Mouse (Mus musculus) midbrain, embryonic 13.5 days (tissue): ENCODE measurements around the gene Usp24. TPM values are rescaled to one million over a fixed set of nuclear protein-coding genes. Genes with fewer than 3 reads are reported as not detected.

Experiments used
- ATAC-seq: fragments of 200-750 bp; cut with Nextera tagmentation; 2 replicates; pipeline ENCODE4 v1.8.0; 2017; ENCODE audit warnings: mild to moderate bottlenecking, moderate TSS enrichment, moderate library complexity
- H3K27ac ChIP-seq: fragments of 300-500 bp; sonication (generic); 2 replicates; pipeline ENCODE4 v1.5.1; 2015; ENCODE audit warnings: inconsistent platforms, mild to moderate bottlenecking, moderate library complexity
- H3K27me3 ChIP-seq: fragments of 300-500 bp; sonication (generic); 2 replicates; pipeline ENCODE4 v1.6.1; 2015; ENCODE audit warnings: mild to moderate bottlenecking, inconsistent platforms
- H3K36me3 ChIP-seq: fragments of 300-500 bp; sonication (generic); 2 replicates; pipeline ENCODE4 v1.6.1; 2015; ENCODE audit warnings: mild to moderate bottlenecking, inconsistent platforms
- H3K4me1 ChIP-seq: fragments of 300-500 bp; sonication (generic); replicated peaks from 2 replicates; pipeline ENCODE4 v1.6.1; 2015; ENCODE audit warnings: inconsistent platforms
- H3K4me2 ChIP-seq: fragments of 300-500 bp; sonication (generic); replicated peaks from 2 replicates; pipeline ENCODE4 v1.6.1; 2015; ENCODE audit warnings: moderate library complexity, mild to moderate bottlenecking, inconsistent platforms
- H3K4me3 ChIP-seq: fragments of 300-500 bp; sonication (generic); replicated peaks from 2 replicates; pipeline ENCODE4 v1.5.1; 2015; ENCODE audit warnings: mild to moderate bottlenecking, inconsistent platforms
- H3K9ac ChIP-seq: fragments of 300-500 bp; sonication (generic); replicated peaks from 2 replicates; pipeline ENCODE4 v1.6.1; 2015; ENCODE audit warnings: mild to moderate bottlenecking, inconsistent platforms
- H3K9me3 ChIP-seq: fragments of 300-500 bp; sonication (generic); 2 replicates; pipeline ENCODE4 v1.6.1; 2016; ENCODE audit warnings: mild to moderate bottlenecking, inconsistent platforms
- WGBS: fragments of 180-500 bp; shearing (Covaris S2); methylation state at CpG from one replicate; pipeline ENCODE4 v1.1.7; 2015; 5-methylcytosine and 5-hydroxymethylcytosine counted together
- polyA plus RNA-seq: library from polyadenylated mRNA; unstranded; fragments of >200 nt; fragmentation: Nextera tagmentation; extraction: Ambion mirVana; gene quantifications from 2 replicates; pipeline ENCODE4 v1.2.1, GENCODE M21; 2015

The Usp24 gene
- polyA plus RNA-seq, 1 experiment from 2014 or later: 9.1 TPM

- H3K4me1 ChIP-seq: no peaks in the 10 kb centered on the region
- peaks cover 70% of the 10 kb centered on the region for H3K36me3 ChIP-seq
- no peak overlapping the region for H3K4me3 ChIP-seq
- no peaks in the 10 kb centered on the region for H3K9me3 ChIP-seq
- no peak overlapping the region for H3K4me2 ChIP-seq
- WGBS: 93% methylated on average over 5 of the region's 5 CpGs
- H3K27me3 ChIP-seq: no peaks in the 10 kb centered on the region
- no peak for ATAC-seq
- no peak overlapping the region for H3K27ac ChIP-seq
- no peak overlapping the region for H3K9ac ChIP-seq
Observed at GRCm38 (mm10) chr4:106381131-106381530, 65.1 kb downstream of the Usp24 start.

- H3K27me3 ChIP-seq: no peaks in the 10 kb centered on the region
- peaks cover 72% of the 10 kb centered on the region for H3K36me3 ChIP-seq
- 70% methylated on average over 3 of the region's 3 CpGs for WGBS
- no peak overlapping the region for H3K9ac ChIP-seq
- ATAC-seq: no peak
- no peak overlapping the region for H3K4me2 ChIP-seq
- 0 out of 2 replicates have a peak overlapping the region, but pooled peaks have one; percentile 21 for H3K27ac ChIP-seq
- H3K4me1 ChIP-seq: no peaks in the 10 kb centered on the region
- no peak overlapping the region for H3K4me3 ChIP-seq
- H3K9me3 ChIP-seq: no peaks in the 10 kb centered on the region
Observed at GRCm38 (mm10) chr4:106389908-106390307, 73.9 kb downstream of the Usp24 start.

DNA sequence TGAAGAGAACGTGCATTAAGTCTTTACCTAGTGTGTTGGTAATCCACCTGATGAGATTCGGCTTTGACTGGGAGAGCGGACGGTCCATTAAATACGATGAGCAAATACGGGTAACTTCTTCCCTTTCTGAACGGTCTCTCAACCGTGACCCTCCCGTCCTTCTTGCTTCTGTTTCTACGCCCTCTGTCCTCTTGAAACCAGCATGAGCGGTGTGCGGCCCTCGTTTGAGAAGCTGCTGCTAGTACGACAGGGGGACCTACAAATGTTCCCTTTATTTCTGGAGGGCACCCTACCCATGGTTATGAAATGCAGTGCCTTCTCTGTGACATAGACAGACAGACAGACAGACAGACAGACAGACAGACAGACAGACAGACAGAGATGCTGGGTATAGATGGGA lies 93.6 kb downstream of the Usp24 start:
- Histone ChIP-seq H3K9me3 (no peaks in the 10 kb centered on the region), H3K4me1 (no peaks in the 10 kb centered on the region), H3K36me3 (peaks cover 75% of the 10 kb centered on the region), H3K27ac (no peak overlapping the region), H3K4me2 (no peak overlapping the region), H3K4me3 (no peak overlapping the region), H3K27me3 (no peaks in the 10 kb centered on the region), H3K9ac (no peak overlapping the region)
- WGBS: 72% methylated on average over 14 of the region's 14 CpGs
- ATAC-seq: no peak

- Histone ChIP-seq H3K4me3 (no peak overlapping the region), H3K27ac (no peak overlapping the region), H3K4me1 (no peaks in the 10 kb centered on the region), H3K36me3 (peaks cover 69% of the 10 kb centered on the region), H3K9ac (no peak overlapping the region), H3K27me3 (no peaks in the 10 kb centered on the region), H3K9me3 (no peaks in the 10 kb centered on the region), H3K4me2 (no peak overlapping the region)
- 89% methylated on average over 3 of the region's 3 CpGs for WGBS
- ATAC-seq: no peak
Observed at GRCm38 (mm10) chr4:106419256-106419655, 103.2 kb downstream of the Usp24 start.

- H3K27ac ChIP-seq: no peak overlapping the region
- H3K9ac ChIP-seq: no peak overlapping the region
- H3K27me3 ChIP-seq: no peaks in the 10 kb centered on the region
- no peak overlapping the region for H3K4me2 ChIP-seq
- no peak for ATAC-seq
- H3K4me3 ChIP-seq: no peak overlapping the region
- no peaks in the 10 kb centered on the region for H3K4me1 ChIP-seq
- WGBS: 87% methylated on average over 6 of the region's 6 CpGs
- H3K9me3 ChIP-seq: no peaks in the 10 kb centered on the region
- H3K36me3 ChIP-seq: peaks cover 73% of the 10 kb centered on the region
Observed at GRCm38 (mm10) chr4:106419791-106420190, 103.8 kb downstream of the Usp24 start.

DNA sequence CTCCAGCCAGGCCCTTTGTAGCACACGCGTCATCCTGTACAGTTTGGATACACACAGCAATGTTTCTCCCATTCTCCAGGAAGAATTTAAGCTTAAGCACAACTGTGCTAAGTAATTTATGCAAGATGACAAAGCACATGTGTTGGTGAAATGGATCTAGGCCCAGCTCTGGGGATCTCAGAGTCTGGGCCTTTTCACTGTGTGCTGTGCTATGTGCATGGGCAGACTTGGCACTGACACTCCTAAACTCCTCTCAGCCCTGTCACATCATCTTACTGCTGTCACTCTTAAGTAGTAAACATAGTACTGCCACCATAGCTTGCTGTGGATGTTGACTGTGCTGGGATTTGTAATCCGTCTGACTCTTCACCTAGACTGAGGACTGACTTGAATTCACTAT lies 106.6 kb downstream of the Usp24 start:
- H3K4me2 ChIP-seq: no peak overlapping the region

DNA sequence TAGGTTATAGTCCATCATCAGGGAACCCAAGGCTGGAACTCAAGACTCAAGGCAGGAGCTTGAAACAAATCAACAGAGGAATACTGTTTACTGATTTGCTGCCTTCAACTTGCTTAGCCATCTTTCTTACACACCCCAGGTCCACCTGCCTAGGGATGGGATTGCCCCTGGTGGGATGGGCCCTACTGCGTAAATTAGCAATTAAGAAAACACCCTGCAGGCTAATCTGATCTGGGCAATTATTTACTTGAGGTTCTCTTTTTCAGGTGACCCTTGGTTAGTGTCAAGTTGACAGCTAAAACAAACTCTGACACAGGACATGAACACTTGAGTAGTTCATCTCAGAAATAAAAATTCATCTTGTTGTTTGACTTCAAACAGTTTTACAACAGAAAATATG lies 108.5 kb downstream of the Usp24 start:
- Histone ChIP-seq H3K9me3 (no peaks in the 10 kb centered on the region), H3K4me3 (no peak overlapping the region), H3K27me3 (no peaks in the 10 kb centered on the region), H3K9ac (no peak overlapping the region), H3K27ac (no peak overlapping the region), H3K4me2 (no peak overlapping the region), H3K4me1 (no peaks in the 10 kb centered on the region), H3K36me3 (peaks cover 73% of the 10 kb centered on the region)
- no peak for ATAC-seq
- WGBS: 93% methylated on average over 1 of the region's 1 CpGs

More for the DNA sequence above, 106.6 kb downstream of the Usp24 start:
- Histone ChIP-seq H3K36me3 (peaks cover 77% of the 10 kb centered on the region), H3K4me3 (no peak overlapping the region), H3K9me3 (no peaks in the 10 kb centered on the region), H3K27me3 (no peaks in the 10 kb centered on the region), H3K27ac (no peak overlapping the region), H3K4me1 (no peaks in the 10 kb centered on the region), H3K9ac (no peak overlapping the region)
- 97% methylated on average over 3 of the region's 3 CpGs for WGBS
- ATAC-seq: no peak

- ATAC-seq: no peak
- 73% methylated on average over 5 of the region's 5 CpGs for WGBS
- no peaks in the 10 kb centered on the region for H3K27me3 ChIP-seq
- H3K27ac ChIP-seq: no peak overlapping the region
- no peaks in the 10 kb centered on the region for H3K4me1 ChIP-seq
- no peak overlapping the region for H3K4me3 ChIP-seq
- no peaks in the 10 kb centered on the region for H3K9me3 ChIP-seq
- H3K36me3 ChIP-seq: peaks cover 76% of the 10 kb centered on the region
- no peak overlapping the region for H3K9ac ChIP-seq
- H3K4me2 ChIP-seq: no peak overlapping the region
Observed at GRCm38 (mm10) chr4:106426286-106426685, 110.3 kb downstream of the Usp24 start.

DNA sequence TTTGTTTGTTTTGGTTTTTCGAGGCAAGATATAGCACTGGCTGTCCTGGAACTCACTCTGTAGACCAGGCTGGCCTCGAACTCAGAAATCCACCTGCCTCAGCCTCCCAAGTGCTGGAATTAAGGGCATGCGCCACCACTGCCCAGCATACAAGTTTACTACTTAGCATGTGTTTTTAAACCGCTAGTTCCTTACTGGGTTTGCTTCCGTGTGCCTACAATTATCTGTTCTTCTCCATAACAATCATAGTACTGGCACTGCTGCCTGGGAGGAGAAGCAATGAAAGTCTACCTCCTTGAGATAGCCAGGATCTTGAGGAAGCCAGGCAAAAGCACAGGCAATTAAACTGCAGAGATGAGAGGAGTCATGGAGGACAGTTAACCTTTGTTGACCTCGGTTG lies 112.6 kb downstream of the Usp24 start:
- no peaks in the 10 kb centered on the region for H3K4me1 ChIP-seq
- H3K9me3 ChIP-seq: no peaks in the 10 kb centered on the region
- peaks cover 82% of the 10 kb centered on the region for H3K36me3 ChIP-seq
- no peak overlapping the region for H3K9ac ChIP-seq
- H3K27me3 ChIP-seq: no peaks in the 10 kb centered on the region
- H3K4me2 ChIP-seq: no peak overlapping the region
- no peak for ATAC-seq
- WGBS: 94% methylated on average over 6 of the region's 6 CpGs
- H3K27ac ChIP-seq: no peak overlapping the region
- no peak overlapping the region for H3K4me3 ChIP-seq

DNA sequence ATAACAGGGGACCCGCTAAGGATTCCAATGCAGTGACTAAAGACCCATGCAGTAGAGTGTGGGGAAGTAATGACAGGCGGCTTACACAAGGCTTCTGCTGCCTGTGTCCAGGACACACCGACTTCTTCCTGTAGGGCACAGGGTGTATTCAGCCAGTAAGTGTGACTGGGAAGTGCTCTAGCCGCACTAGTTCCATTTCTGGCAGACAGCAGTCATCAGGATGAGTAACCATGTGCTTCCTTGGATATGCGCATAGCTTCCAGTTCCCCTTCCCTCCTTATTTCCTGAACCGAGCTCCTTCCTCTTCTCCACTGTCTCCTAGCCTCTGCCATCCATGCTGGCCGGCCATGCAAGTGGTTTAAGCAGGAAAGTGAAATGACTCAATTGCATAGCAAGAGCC lies 113.1 kb downstream of the Usp24 start:
- H3K27ac ChIP-seq: no peak overlapping the region
- no peaks in the 10 kb centered on the region for H3K4me1 ChIP-seq
- no peaks in the 10 kb centered on the region for H3K9me3 ChIP-seq
- no peak for ATAC-seq
- no peak overlapping the region for H3K4me3 ChIP-seq
- H3K4me2 ChIP-seq: no peak overlapping the region
- 89% methylated on average over 7 of the region's 7 CpGs for WGBS
- peaks cover 80% of the 10 kb centered on the region for H3K36me3 ChIP-seq
- H3K27me3 ChIP-seq: no peaks in the 10 kb centered on the region
- H3K9ac ChIP-seq: no peak overlapping the region

DNA sequence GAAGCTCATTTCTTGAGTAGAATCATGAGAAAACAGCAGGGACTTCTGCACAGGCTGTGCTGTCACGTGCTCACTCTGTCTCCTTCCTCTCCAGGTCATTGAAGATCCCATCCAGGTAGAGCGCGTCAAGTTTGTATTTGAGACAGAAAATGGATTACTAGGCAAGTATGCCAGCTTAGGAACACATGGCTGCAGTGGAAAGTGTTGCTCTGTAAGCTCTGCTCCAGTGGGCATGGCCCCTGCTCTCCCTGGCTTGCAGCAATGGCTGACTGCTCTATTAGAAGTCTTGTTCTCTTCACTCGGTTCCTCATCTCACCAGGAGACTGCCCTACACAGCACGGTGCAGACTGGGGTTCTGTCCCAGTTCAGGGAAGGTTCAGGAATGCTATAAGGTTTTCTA lies 114.4 kb downstream of the Usp24 start:
- WGBS: 95% methylated on average over 5 of the region's 5 CpGs
- peaks cover 76% of the 10 kb centered on the region for H3K36me3 ChIP-seq
- ATAC-seq: no peak

DNA sequence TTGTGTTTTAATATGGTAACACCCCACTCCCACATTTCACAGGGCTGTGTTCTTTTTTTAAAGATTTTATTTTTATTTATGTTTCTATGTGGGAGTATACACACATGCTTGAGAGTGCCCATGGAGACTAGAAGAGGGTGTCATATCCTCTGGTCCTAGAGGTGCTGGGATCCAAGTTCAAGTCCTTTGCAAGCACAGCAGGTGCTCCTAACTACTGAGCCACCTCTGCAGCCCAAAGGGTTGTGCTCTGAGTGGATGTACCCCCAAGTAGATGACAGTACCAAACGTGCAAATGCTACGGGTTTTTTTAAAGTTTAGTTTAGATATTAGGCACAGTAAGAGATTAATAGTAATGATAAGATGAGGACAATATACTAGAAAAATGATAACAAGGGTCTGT lies 119.4 kb downstream of the Usp24 start:
- peaks cover 79% of the 10 kb centered on the region for H3K36me3 ChIP-seq
- H3K9ac ChIP-seq: no peak overlapping the region
- WGBS: 96% methylated on average over 2 of the region's 2 CpGs
- H3K4me3 ChIP-seq: no peak overlapping the region
- no peaks in the 10 kb centered on the region for H3K9me3 ChIP-seq
- H3K27ac ChIP-seq: no peak overlapping the region
- H3K4me2 ChIP-seq: no peak overlapping the region
- ATAC-seq: no peak
- H3K27me3 ChIP-seq: no peaks in the 10 kb centered on the region
- H3K4me1 ChIP-seq: no peaks in the 10 kb centered on the region

More for the DNA sequence above, 114.4 kb downstream of the Usp24 start:
- H3K9ac ChIP-seq: no peak overlapping the region
- no peaks in the 10 kb centered on the region for H3K9me3 ChIP-seq
- no peak overlapping the region for H3K4me3 ChIP-seq
- H3K27ac ChIP-seq: no peak overlapping the region
- no peaks in the 10 kb centered on the region for H3K27me3 ChIP-seq
- no peak overlapping the region for H3K4me2 ChIP-seq
- no peaks in the 10 kb centered on the region for H3K4me1 ChIP-seq

DNA sequence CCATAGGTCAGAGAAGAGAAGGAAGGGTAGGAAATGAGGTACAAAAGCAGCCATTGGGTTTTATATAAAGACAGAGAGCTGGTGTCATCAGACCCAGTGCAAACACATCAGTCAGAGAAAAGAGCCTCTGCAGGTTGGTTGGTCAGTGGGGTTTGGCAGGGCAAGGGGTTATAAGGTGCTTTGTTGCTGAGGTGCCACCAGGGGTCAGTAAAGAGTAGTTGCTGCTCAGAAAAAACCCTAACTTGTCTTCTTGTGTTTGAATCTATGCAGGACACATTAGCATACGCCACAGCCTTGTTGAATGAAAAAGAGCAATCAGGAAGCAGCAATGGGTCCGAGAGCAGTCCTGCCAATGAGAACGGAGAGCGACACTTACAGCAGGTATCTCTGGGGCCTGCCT lies 120.5 kb downstream of the Usp24 start:
- Histone ChIP-seq H3K4me3 (no peak overlapping the region), H3K36me3 (peaks cover 78% of the 10 kb centered on the region), H3K27ac (no peak overlapping the region), H3K9me3 (no peaks in the 10 kb centered on the region), H3K4me1 (no peaks in the 10 kb centered on the region), H3K4me2 (no peak overlapping the region), H3K9ac (no peak overlapping the region), H3K27me3 (no peaks in the 10 kb centered on the region)
- ATAC-seq: no peak
- 70% methylated on average over 4 of the region's 4 CpGs for WGBS
